Mouse (Mus musculus) heart, embryonic 12.5 days (tissue): ENCODE data around the gene Gpi1. TPM values are rescaled to one million over a fixed set of nuclear protein-coding genes. Genes with fewer than 3 reads are reported as not detected.

Experiments
- ATAC-seq: fragments of 200-750 bp; cut with Nextera tagmentation; 2 replicates; pipeline ENCODE4 v1.8.0; 2017; ENCODE audit warnings: moderate TSS enrichment, moderate library complexity; ENCODE audit not compliant: insufficient number of reproducible peaks, low FRiP score
- H3K27ac ChIP-seq: fragments of 300-500 bp; sonication (generic); 2 replicates; pipeline ENCODE4 v1.5.1; 2016; ENCODE audit warnings: mild to moderate bottlenecking, moderate library complexity; ENCODE audit not compliant: poor library complexity, severe bottlenecking
- H3K27me3 ChIP-seq: fragments of 300-500 bp; sonication (generic); replicated peaks from 2 replicates; pipeline ENCODE4 v1.6.1; 2016; ENCODE audit warnings: mild to moderate bottlenecking, moderate library complexity
- H3K36me3 ChIP-seq: fragments of 300-500 bp; sonication (generic); 2 replicates; pipeline ENCODE4 v1.6.1; 2016; ENCODE audit warnings: mild to moderate bottlenecking, moderate library complexity
- H3K4me1 ChIP-seq: fragments of 300-500 bp; sonication (generic); replicated peaks from 2 replicates; pipeline ENCODE4 v1.6.1; 2016; ENCODE audit warnings: mild to moderate bottlenecking
- H3K4me2 ChIP-seq: fragments of 300-500 bp; sonication (generic); 2 replicates; pipeline ENCODE4 v1.6.1; 2016; ENCODE audit warnings: mild to moderate bottlenecking, moderate library complexity
- H3K4me3 ChIP-seq: fragments of 300-500 bp; sonication (generic); 2 replicates; pipeline ENCODE4 v1.5.1; 2016; ENCODE audit warnings: mild to moderate bottlenecking
- H3K9ac ChIP-seq: fragments of 300-500 bp; sonication (generic); 2 replicates; pipeline ENCODE4 v1.6.1; 2016; ENCODE audit warnings: mild to moderate bottlenecking, moderate library complexity
- H3K9me3 ChIP-seq: fragments of 300-500 bp; sonication (generic); replicated peaks from 2 replicates; pipeline ENCODE4 v1.6.1; 2016; ENCODE audit warnings: mild to moderate bottlenecking, moderate library complexity
- WGBS: fragments of 180-500 bp; shearing (Covaris S2); methylation state at CpG from one replicate; pipeline ENCODE4 v1.1.7; 2016; 5-methylcytosine and 5-hydroxymethylcytosine counted together
- polyA plus RNA-seq: library from polyadenylated mRNA; unstranded; fragments of >200 nt; fragmentation: Nextera tagmentation; extraction: Ambion mirVana; gene quantifications from 2 replicates; pipeline ENCODE4 v1.2.1, GENCODE M21; 2016

Gpi1 gene
- polyA plus RNA-seq: 777 and 794 TPM in 2 replicates

- Histone ChIP-seq H3K27ac (peak within 1 kb of the TSS; percentile 89), H3K9me3 (no peaks in the 10 kb centered on the region), H3K4me1 (peaks cover 64% of the 10 kb centered on the region), H3K9ac (peak within 1 kb of the TSS; percentile 84), H3K36me3 (peaks cover 38% of the 10 kb centered on the region), H3K4me3 (peak within 1 kb of the TSS; percentile 73), H3K4me2 (peak within 1 kb of the TSS; percentile 76), H3K27me3 (no peaks in the 10 kb centered on the region)
- under 1% methylated on average over 39 of the region's 39 CpGs for WGBS
- peak; percentile 81 for ATAC-seq
These were observed at the start of gene Gpi1 for GRCm38 (mm10) chr7:34230116-34230515. Gpi1 (minus strand) TSS chr7:34230336.

- 98% methylated on average over 2 of the region's 2 CpGs for WGBS
- no peak for ATAC-seq
- no peak overlapping the region for H3K4me2 ChIP-seq
These were observed 47.5 kb upstream of the Gpi1 start for GRCm38 (mm10) chr7:34277656-34278055.

GRCm38 (mm10) chr7:34276066-34276465 is 45.9 kb upstream of the Gpi1 start:
- Histone ChIP-seq H3K9me3 (0 out of 2 replicates have a peak, but pooled peaks cover 2% of the 10 kb centered on the region), H3K4me3 (no peak overlapping the region), H3K27ac (no peak overlapping the region), H3K27me3 (no peaks in the 10 kb centered on the region), H3K4me1 (peaks cover 10% of the 10 kb centered on the region; the same call in 1 of the 2 replicates), H3K4me2 (no peak overlapping the region), H3K36me3 (peaks cover 23% of the 10 kb centered on the region), H3K9ac (no peak overlapping the region)
- no peak for ATAC-seq
- 88% methylated on average over 3 of the region's 3 CpGs for WGBS

More at GRCm38 (mm10) chr7:34277656-34278055, 47.5 kb upstream of the Gpi1 start:
- no peaks in the 10 kb centered on the region for H3K27me3 ChIP-seq
- 0 out of 2 replicates have a peak, but pooled peaks cover 2% of the 10 kb centered on the region for H3K9me3 ChIP-seq
- 0 out of 2 replicates have a peak, but pooled peaks cover 9% of the 10 kb centered on the region for H3K4me1 ChIP-seq
- no peak overlapping the region for H3K9ac ChIP-seq
- H3K27ac ChIP-seq: no peak overlapping the region
- H3K36me3 ChIP-seq: peaks cover 28% of the 10 kb centered on the region
- no peak overlapping the region for H3K4me3 ChIP-seq

GRCm38 (mm10) chr7:34272465-34272864 is 42.3 kb upstream of the Gpi1 start:
- H3K9ac ChIP-seq: no peak overlapping the region
- H3K4me1 ChIP-seq: peaks cover 36% of the 10 kb centered on the region
- ATAC-seq: no peak
- WGBS: 45% methylated on average over 4 of the region's 4 CpGs
- no peaks in the 10 kb centered on the region for H3K27me3 ChIP-seq
- no peak overlapping the region for H3K4me2 ChIP-seq
- 0 out of 2 replicates have a peak, but pooled peaks cover 2% of the 10 kb centered on the region for H3K9me3 ChIP-seq
- no peak overlapping the region for H3K27ac ChIP-seq
- no peak overlapping the region for H3K4me3 ChIP-seq
- H3K36me3 ChIP-seq: peaks cover 16% of the 10 kb centered on the region

- Histone ChIP-seq H3K36me3 (peaks cover 6% of the 10 kb centered on the region), H3K4me1 (peaks cover 59% of the 10 kb centered on the region), H3K9me3 (no peaks in the 10 kb centered on the region), H3K4me3 (no peak overlapping the region), H3K4me2 (no peak overlapping the region), H3K27me3 (no peaks in the 10 kb centered on the region), H3K9ac (no peak overlapping the region), H3K27ac (peak overlapping the region; percentile 74)
- no peak for ATAC-seq
- WGBS: 38% methylated on average over 1 of the region's 1 CpGs
These were observed 38.3 kb upstream of the Gpi1 start for GRCm38 (mm10) chr7:34268463-34268862.

GRCm38 (mm10) chr7:34266421-34266820 is 36.3 kb upstream of the Gpi1 start:
- Histone ChIP-seq H3K4me2 (peak overlapping the region; percentile 33; the same call in 1 of the 2 replicates), H3K4me1 (peaks cover 49% of the 10 kb centered on the region), H3K27me3 (no peaks in the 10 kb centered on the region), H3K9me3 (no peaks in the 10 kb centered on the region), H3K27ac (peak overlapping the region; percentile 74), H3K4me3 (no peak overlapping the region), H3K36me3 (peaks cover 26% of the 10 kb centered on the region), H3K9ac (peak overlapping the region; percentile 22; the same call in 1 of the 2 replicates)
- ATAC-seq: no peak

GRCm38 (mm10) chr7:34265876-34266346 is 35.8 kb upstream of the Gpi1 start:
- Histone ChIP-seq H3K4me1 (peaks cover 48% of the 10 kb centered on the region), H3K27me3 (no peaks in the 10 kb centered on the region), H3K36me3 (peaks cover 29% of the 10 kb centered on the region), H3K9ac (peak overlapping the region; percentile 41; the same call in 1 of the 2 replicates), H3K4me2 (peak overlapping the region; percentile 33; the same call in 1 of the 2 replicates), H3K9me3 (no peaks in the 10 kb centered on the region), H3K27ac (peak overlapping the region; percentile 74), H3K4me3 (no peak overlapping the region)
- ATAC-seq: peak; percentile 30; the same call in 1 of the 2 replicates
- 33% methylated on average over 5 of the region's 5 CpGs for WGBS

GRCm38 (mm10) chr7:34263437-34263836 is 33.3 kb upstream of the Gpi1 start:
- H3K27me3 ChIP-seq: no peaks in the 10 kb centered on the region
- H3K27ac ChIP-seq: no peak overlapping the region
- no peak overlapping the region for H3K9ac ChIP-seq
- ATAC-seq: no peak
- H3K4me3 ChIP-seq: no peak overlapping the region
- no peak overlapping the region for H3K4me2 ChIP-seq
- 91% methylated on average over 5 of the region's 5 CpGs for WGBS
- no peaks in the 10 kb centered on the region for H3K9me3 ChIP-seq
- peaks cover 48% of the 10 kb centered on the region for H3K36me3 ChIP-seq
- peaks cover 32% of the 10 kb centered on the region for H3K4me1 ChIP-seq

- ATAC-seq: no peak
- H3K9me3 ChIP-seq: no peaks in the 10 kb centered on the region
- H3K36me3 ChIP-seq: peaks cover 78% of the 10 kb centered on the region
- H3K9ac ChIP-seq: no peak overlapping the region
- no peak overlapping the region for H3K4me3 ChIP-seq
- H3K4me1 ChIP-seq: no peaks in the 10 kb centered on the region
- no peak overlapping the region for H3K4me2 ChIP-seq
- H3K27me3 ChIP-seq: no peaks in the 10 kb centered on the region
- no peak overlapping the region for H3K27ac ChIP-seq
- 75% methylated on average over 1 of the region's 1 CpGs for WGBS
These were observed 28.3 kb upstream of the Gpi1 start for GRCm38 (mm10) chr7:34258407-34258806.

GRCm38 (mm10) chr7:34257279-34257678 is 27.1 kb upstream of the Gpi1 start:
- Histone ChIP-seq H3K4me3 (no peak overlapping the region), H3K4me1 (no peaks in the 10 kb centered on the region), H3K4me2 (no peak overlapping the region), H3K36me3 (peaks cover 76% of the 10 kb centered on the region), H3K9ac (no peak overlapping the region), H3K27me3 (no peaks in the 10 kb centered on the region), H3K9me3 (no peaks in the 10 kb centered on the region), H3K27ac (no peak overlapping the region)
- ATAC-seq: no peak
- 66% methylated on average over 9 of the region's 9 CpGs for WGBS

GRCm38 (mm10) chr7:34255916-34256315 is 25.8 kb upstream of the Gpi1 start:
- Histone ChIP-seq H3K4me1 (no peaks in the 10 kb centered on the region), H3K36me3 (peaks cover 67% of the 10 kb centered on the region), H3K27me3 (no peaks in the 10 kb centered on the region), H3K9ac (no peak overlapping the region), H3K27ac (no peak overlapping the region), H3K4me3 (no peak overlapping the region), H3K9me3 (no peaks in the 10 kb centered on the region), H3K4me2 (no peak overlapping the region)
- no peak for ATAC-seq
- 77% methylated on average over 1 of the region's 1 CpGs for WGBS

- 0 out of 2 replicates have a peak, but pooled peaks have one; percentile 18 for ATAC-seq
- H3K9ac ChIP-seq: no peak overlapping the region
- H3K4me2 ChIP-seq: no peak overlapping the region
- H3K9me3 ChIP-seq: no peaks in the 10 kb centered on the region
- H3K4me1 ChIP-seq: no peaks in the 10 kb centered on the region
- H3K4me3 ChIP-seq: no peak overlapping the region
- WGBS: 62% methylated on average over 3 of the region's 3 CpGs
- peaks cover 69% of the 10 kb centered on the region for H3K36me3 ChIP-seq
- H3K27me3 ChIP-seq: no peaks in the 10 kb centered on the region
- H3K27ac ChIP-seq: no peak overlapping the region
These were observed 25.0 kb upstream of the Gpi1 start for GRCm38 (mm10) chr7:34255137-34255536.
